Mouse (Mus musculus): ENCODE results near the gene Olfr665.
A peak's percentile ranks its signal among the peaks of the same experiment; 100 is the strongest.
"Not testable (repeated sequence)": the region's sequence is repeated elsewhere in the genome, so short reads cannot be mapped to it uniquely, and the experiment has no call there.

Olfr665 gene

DNA sequence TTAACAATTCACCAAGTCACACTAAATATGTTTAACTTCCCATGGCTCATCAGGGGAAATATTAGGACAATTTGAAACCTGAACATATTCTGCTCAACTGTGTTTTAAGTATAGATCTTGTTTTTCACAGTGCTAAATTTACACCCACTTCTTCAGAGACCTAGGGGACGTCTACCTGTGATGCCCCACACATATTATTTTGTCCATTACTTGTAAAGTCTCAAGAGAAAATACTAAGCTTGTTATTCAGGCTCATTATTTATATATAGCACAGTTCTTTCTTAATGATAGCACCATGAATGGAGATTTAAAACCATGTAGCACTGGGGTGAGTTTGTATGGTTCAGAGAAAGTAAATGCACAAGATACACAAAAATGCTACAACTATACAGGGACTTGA lies at the start of gene Olfr665:
Gene Olfr665, plus strand, starts transcription at position 301 of the 400 bp plus-strand sequence.
- DNase-seq (ENCODE audit: low read depth): no peak

DNA sequence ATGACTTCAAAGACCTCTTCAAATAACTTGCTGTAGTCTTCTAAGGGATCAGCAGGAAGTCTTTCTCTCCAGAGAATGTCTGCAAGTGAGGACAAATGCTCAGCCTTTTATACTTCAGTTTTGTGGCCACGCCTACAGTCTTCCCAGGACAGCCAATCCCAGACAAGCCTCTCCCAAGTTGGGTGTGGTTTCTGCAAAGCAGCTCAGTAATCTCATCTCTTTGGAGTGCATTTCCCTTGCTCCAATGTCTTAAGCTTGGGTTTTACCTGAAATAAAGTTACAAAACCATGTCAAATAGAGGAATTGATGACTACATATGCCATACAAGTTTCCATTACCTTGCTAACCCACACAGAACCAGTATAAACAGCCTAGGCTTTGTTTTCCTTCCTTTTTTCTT lies 35.3 kb upstream of the Olfr665 start, which contains the start of gene Usp17lb:
Gene Usp17lb, minus strand, starts transcription at position 101 of the 400 bp plus-strand sequence.
- no peak for DNase-seq (ENCODE audit: low read depth)

DNA sequence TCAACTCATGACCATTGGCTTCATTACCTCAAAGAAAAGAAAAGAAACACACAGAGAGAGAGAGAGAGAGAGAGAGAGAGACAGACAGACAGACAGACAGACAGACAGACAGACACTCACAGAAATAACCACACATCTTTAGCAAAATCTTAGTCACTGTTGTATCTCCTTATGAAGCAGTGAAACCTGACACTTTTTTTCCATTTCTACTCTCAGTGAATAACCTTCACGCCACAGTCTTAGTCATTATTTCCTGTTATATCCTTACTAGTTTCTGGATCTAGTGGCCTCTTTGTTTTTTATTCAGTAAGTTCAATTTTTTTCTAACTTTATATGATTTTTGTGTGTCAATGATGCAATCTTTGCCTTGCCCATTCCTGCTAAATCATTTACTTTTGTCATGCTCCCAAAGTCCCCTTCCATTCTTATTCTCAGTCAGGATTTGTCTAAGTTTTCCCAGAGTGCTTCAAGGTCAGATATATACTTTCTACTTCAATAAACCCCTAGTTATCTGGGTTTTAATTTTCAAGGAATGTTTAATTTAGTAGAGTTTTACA lies 34.0 kb upstream of the Olfr665 start:
- peak; percentile 82 for DNase-seq (ENCODE audit: low read depth)

DNA sequence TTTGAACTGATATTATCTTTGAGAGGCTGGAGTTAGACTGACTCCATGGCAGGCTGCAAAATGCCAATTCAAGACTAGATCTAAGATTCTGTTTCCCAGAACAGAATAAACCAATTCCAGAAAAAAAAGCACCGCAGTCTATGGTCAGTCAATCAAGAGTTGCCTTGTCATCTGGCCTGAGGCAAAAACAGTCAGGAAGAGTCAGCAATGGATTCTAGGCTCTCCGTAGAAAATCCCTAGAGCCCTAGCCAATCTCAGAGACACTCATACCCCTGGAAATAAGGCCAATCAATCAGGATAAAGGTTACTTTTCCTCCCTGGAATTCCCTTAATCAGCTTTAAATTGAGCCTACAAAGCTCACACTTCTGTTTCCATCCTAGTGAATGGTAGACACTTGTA lies 26.3 kb upstream of the Olfr665 start:
- not testable (repeated sequence) for DNase-seq (ENCODE audit: low read depth)

DNA sequence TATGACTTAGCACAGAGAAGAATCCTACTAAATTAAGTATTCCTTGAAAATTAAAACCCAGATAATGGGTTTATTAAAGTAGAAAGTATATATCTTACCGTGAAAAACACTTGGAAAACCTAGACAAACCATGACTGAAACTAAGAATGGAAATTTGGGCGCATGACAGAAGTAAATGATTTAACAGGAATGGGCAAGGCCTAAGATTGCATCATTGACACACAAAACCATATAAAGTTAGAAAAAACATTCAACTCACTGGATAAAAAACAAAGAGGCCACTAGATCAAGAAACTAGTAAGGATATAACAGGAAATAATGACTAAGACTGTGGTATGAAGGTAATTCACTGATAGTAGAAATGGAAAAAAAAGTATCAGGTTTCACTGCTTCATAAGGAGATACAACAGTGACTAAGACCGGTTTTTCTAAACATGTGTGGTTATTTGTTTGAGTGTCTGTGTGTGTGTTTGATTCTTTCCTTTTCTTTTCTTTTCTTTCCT lies 22.5 kb upstream of the Olfr665 start:
- DNase-seq (ENCODE audit: low read depth): peak; percentile 90

DNA sequence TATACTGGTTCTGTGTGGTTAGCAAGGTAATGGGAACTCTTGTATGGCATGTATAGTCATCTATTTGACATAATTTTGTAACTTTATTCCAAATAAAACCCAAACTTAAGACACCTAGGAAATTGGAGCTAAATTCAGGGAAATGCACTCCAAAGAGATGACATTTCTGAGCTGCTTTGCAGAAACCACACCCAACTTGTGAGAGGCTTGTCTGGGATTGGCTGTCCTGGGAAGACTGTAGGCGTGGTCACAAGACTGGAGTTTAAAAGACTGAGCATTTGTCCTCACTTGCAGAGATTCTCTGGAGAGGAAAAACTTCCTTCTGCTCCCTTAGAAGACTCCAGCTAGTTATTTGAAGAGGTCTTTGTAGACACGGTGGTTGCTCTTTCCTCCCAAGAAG lies 21.1 kb upstream of the Olfr665 start, which contains the start of gene Usp17la:
Gene Usp17la, plus strand, starts transcription at position 301 of the 400 bp plus-strand sequence.
- not testable (repeated sequence) for DNase-seq (ENCODE audit: low read depth)

DNA sequence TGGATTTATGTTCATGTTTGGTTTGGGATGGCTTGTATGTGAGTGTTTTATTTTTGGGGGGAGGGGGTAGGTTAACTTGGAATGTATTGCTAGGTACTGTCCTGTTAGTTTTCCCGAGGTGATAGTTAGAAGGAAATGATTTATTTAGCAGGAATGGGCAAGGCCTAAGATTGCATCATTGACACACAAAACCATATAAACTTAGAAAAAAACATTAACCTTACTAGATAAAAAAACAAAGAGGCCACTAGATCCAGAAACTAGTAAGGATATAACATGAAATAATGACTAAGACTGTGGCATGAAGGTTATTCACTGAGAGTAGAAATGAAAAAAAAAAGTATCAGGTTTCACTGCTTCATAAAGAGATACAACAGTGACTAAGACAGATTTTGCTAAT lies 20.1 kb upstream of the Olfr665 start:
- DNase-seq (ENCODE audit: low read depth): peak; percentile 23

DNA sequence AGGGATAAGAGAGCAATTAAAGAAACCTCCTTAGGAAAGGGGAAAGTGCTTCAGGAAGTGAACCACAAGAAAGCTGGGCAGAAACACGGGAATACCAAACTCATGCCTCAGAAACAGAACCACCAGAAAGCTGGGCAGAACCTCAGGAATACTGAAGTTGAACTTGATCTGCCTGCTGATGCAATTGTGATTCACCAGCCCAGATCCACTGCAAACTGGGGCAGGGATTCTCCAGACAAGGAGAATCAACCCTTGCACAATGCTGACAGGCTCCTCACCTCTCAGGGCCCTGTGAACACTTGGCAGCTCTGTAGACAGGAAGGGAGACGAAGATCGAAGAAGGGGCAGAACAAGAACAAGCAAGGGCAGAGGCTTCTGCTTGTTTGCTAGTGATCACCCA lies 16.4 kb upstream of the Olfr665 start:
- no peak for DNase-seq (ENCODE audit: low read depth)

DNA sequence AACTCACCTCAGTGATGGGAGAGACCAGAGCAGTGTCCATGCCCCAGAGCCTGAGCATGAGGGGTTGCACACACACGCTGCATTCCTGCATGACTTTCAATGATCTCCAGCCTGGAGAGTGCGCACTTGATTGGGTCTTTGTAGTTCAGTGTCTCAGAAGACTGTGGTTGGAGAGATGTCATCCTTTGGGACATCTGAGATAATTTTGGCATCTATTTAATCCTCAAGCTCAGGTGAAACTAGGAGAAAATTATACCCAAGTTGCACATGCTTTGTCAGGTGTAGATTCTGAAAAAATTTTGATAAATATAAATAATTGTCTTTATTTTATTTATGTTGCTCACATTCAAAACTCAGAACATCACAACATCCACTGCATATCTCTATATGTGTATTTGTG lies 18.0 kb downstream of the Olfr665 start, which contains the start of gene Olfr666:
Gene Olfr666, minus strand, starts transcription at position 101 of the 400 bp plus-strand sequence.
- no peak for DNase-seq (ENCODE audit: low read depth)

DNA sequence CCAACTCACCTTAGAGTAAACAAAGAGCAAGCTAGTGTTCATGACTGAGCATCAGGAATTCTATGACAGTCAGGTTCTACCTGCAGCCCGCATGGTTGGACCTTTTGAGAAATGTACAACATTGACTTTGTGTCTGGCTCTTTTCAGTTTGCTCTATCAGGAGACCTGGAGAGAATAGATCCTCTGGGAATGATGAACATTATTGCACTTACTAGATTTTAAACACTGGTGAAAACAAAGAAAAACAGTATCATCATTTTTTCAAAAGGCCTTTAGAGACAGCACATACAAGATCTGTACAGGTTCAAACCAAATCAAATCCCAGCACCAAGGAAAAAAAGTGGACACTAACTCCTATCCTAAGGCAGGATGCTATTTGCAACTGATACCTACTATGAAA lies 43.6 kb downstream of the Olfr665 start, which contains the start of gene Olfr667:
Gene Olfr667, minus strand, starts transcription at position 101 of the 400 bp plus-strand sequence.
- no peak for DNase-seq (ENCODE audit: low read depth)

DNA sequence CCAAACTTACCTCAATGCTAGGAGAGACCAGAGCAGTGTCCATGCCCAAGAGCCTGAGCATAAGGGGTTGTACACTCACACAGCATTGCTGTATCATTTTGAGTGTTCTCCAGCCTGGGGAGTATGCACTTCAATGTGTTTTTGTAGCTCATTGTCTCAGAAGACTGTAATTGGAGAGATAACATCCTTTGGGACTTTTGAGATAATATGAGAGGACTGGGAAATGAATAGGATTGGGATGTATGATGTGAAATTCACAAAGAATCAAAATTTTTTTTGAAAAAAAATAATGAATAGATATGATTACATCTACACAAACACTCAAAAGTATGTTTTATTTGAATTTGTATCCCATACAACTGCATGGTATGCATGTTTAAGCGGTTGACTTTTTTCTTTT lies 50.1 kb downstream of the Olfr665 start, which contains the start of gene Olfr668:
Gene Olfr668, minus strand, starts transcription at position 101 of the 400 bp plus-strand sequence.
- DNase-seq (ENCODE audit: low read depth): no peak

All from 416B (cell line).